Mouse (Mus musculus): ENCODE data around the gene Rras. TPM values are rescaled to one million over a fixed set of nuclear protein-coding genes. Genes with fewer than 3 reads are reported as not detected.

The Rras gene
- total RNA-seq, 2 experiments from 2014 or later: 11.8 to 12.2 TPM

DNA sequence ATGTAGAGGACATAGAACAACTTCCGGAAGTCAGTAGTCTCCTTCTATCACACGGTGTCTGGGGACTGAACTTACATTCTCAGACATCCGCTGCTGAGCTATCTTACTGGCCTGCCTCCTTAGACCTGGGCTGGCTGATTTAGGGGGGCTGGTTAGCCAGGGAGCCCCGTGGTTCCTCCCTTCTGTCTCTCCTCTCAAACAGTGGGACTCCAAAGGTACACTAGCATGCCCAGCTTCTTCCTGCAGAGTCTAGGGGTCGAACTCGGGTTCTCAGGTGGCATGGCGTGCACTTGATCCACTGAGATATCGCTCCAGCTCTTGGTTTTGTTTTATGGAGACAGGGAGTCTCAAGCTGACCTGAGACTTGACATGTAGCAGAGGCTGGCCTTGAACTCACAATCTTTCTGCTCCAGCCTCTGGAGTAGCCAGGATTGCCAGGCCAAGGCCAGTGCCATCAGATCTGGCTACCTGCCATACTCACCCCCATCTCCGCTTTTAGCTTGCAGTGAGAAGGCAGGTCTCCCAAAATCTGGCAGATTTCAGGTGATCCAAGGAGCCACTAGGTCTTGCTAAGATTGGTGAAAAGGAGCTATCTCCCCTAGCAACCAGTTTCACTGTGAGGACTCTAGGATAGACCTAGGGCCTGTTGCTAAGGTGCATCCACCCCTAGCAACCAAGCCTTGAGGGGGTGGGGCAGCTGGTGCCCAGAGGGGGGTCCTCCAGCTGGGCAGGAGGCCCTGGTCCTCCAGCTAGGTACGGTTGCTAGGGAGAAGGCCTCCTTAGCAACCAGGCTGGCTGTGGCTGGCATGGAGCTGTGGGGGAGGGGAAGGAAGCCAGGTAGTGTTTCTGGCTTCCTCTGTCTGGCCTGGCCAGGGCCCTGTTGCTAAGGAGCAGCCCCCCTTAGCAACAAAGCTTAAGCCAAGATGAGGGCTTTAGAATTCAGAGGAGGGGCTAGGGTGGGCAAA, 41.1 kb downstream of the Rras start:
- intact Hi-C loops (cut with DNase I): no loop called here
- DNase-seq (ENCODE audit: extremely low spot score in 1 of 2, low spot score in 2 of 2): no peak
- Histone ChIP-seq H3K4me3 (no peak overlapping the region), H3K27ac (peak overlapping the region; percentile 76)
- no peak for TF ChIP-seq CTCF (IDR thresholded peaks at IDR 0.05)

GRCm38 (mm10) chr7:45060632-45061122, 42.9 kb downstream of the Rras start:
- TF ChIP-seq CTCF (IDR thresholded peaks at IDR 0.05): no peak
- Histone ChIP-seq H3K4me3 (no peak overlapping the region), H3K27ac (no peak overlapping the region)
- DNase-seq (ENCODE audit: extremely low spot score in 1 of 2, low spot score in 2 of 2): no peak
- intact Hi-C loops (cut with DNase I): no loop called here

GRCm38 (mm10) chr7:45061532-45062075, 43.8 kb downstream of the Rras start:
- DNase-seq (ENCODE audit: extremely low spot score in 1 of 2, low spot score in 2 of 2): no peak
- TF ChIP-seq CTCF (IDR thresholded peaks at IDR 0.05): no peak
- Histone ChIP-seq H3K27ac (peak overlapping the region; percentile 99), H3K4me3 (peak overlapping the region; percentile 55)
- intact Hi-C loops (cut with DNase I): no loop called here

DNA sequence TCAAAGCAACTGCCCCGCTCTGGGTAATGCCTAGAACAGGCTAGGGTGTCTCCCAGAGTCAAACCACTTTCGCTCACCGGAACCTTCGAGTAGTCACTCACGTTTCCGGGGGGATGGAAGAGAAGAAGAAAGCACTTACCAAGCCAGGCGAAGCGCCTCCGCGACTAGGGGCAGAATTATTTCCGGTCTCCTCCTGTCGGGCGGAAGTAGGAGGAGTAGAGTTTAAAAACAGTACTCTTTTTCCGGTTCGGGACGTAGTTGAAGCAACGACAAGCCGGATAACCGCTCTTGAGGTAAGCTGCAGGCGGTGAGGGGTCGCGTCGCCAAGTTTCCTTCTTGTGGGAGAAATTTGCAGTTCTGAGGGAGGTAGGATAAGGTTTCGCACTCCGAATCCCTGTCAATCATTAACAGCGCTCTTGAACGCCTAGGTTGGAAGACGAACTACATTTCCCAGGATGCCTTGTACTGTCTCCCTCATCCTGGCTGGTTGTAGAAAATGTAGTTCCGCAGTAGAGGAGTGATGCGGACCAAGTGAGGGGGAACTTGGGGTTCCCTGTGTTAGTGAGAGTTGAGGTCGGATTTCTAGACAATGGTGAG, 44.6 kb downstream of the Rras start, which contains the start of the genes Nosip and Prrg2:
TSS of gene Nosip (plus strand) at position 191 of the 597 bp plus-strand sequence.
TSS of gene Prrg2 (minus strand) at position 439 of the 597 bp plus-strand sequence.
- no peak; the same call in 1 of the 2 replicates for TF ChIP-seq CTCF (IDR thresholded peaks at IDR 0.05)
- Histone ChIP-seq H3K4me3 (peak within 1 kb of the TSS; percentile 55), H3K27ac (peak within 1 kb of the TSS; percentile 99)
- DNase-seq (ENCODE audit: extremely low spot score in 1 of 2, low spot score in 2 of 2): peak; percentile 91 to 94
- intact Hi-C loops (cut with DNase I): no loop called here

DNA sequence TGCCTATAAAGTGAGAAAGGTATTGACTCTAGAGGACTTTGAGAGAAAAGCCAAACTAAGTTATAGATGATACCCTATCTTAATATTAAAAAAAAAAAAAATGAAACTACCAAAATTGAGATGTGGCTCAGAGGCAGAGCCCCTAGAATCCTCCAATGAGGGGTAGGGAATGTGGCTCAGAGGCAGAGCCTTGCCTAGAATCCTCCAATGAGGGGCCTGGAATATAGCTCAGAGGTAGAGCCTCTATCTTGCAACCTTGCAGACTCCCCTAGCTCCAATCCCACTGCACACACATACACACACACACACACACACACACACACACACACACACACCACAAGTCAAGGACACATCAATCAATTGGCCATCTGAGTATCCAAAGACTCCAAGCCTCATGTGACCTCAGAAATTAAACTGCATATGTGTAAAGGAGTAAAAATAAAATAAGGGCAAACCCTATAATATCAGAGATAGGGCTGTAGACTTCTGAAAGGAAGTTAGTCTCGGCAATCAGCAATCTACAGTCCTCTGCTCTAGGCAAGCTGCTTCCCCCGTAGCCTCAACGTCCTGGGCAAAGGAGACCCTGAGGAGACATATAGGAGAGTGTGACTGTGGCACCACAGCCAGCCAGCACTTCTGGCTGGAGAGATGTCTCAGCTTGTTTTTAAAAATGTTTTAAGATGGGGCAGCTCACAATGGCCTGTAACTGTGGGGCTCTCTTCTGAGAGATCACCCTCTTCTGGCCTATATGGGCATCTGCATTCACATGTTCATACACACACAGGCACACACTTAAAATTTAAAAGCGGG, 49.6 kb downstream of the Rras start:
- no peak for TF ChIP-seq CTCF (IDR thresholded peaks at IDR 0.05)
- no peak overlapping the region for H3K27ac ChIP-seq
- no peak overlapping the region for H3K4me3 ChIP-seq
- intact Hi-C loops (cut with DNase I): loop anchor here (5.0 kb wide), 1 partner anchor 85 kb away; no protein-coding TSS in a partner anchor
- no peak for DNase-seq (ENCODE audit: extremely low spot score in 1 of 2, low spot score in 2 of 2)

DNA sequence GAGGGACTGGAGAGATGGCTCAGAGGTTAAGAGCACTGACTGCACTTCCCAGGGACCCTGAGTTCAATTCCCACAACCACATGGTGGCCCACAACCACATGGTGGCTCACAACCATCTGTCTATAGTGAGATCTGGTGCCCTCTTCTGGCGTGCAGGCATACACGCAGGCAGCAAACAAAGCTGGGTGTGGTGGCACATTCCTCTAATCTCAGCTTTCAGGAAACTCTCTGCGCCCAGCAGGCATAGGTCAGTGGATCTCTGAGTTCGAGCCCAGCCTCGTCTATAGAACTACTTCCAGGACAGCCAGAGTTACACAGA, 50.2 kb downstream of the Rras start:
- DNase-seq (ENCODE audit: extremely low spot score in 1 of 2, low spot score in 2 of 2): no peak
- intact Hi-C loops (cut with DNase I): loop anchor here (5.0 kb wide), 1 partner anchor 86 kb away; no protein-coding TSS in a partner anchor
- H3K27ac ChIP-seq: no peak overlapping the region
- H3K4me3 ChIP-seq: no peak overlapping the region
- TF ChIP-seq CTCF (IDR thresholded peaks at IDR 0.05): peak; percentile 64

DNA sequence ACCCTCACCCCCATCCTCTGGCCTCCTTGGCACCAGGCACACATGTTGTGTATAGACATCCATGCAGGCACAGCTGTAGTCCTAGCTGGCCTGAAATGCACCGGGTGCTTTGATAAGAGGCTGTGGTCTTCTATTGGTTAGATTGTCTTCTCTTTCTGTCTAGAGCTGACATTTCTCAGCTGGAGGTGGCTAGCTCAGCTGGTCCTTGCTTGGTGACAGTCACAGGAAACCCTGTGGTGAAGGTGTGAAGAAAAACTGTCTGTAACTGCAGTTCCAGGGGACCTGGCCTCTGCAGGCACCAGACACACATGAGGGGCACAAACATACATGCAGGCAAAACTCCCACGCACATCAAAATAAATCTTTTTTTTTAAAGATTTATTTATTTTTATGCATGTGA, 51.9 kb downstream of the Rras start:
- Histone ChIP-seq H3K4me3 (no peak overlapping the region), H3K27ac (no peak overlapping the region)
- intact Hi-C loops (cut with DNase I): loop anchor here (5.0 kb wide), 1 partner anchor 87 kb away; no protein-coding TSS in a partner anchor
- DNase-seq (ENCODE audit: extremely low spot score in 1 of 2, low spot score in 2 of 2): no peak
- TF ChIP-seq CTCF (IDR thresholded peaks at IDR 0.05): no peak

Small RNAs within 50 kb of the gene (microRNA-seq; reads per million reads assigned to microRNA genes)
- 0.97 to 2.6 reads per million in 2 experiments for gene Mir7054

Other genes starting within 250 kb of the Rras start
- 10 to 100 TPM; 31.9 to 32.2 TPM for gene Nup62, start 201.9 kb upstream of the Rras start, total RNA-seq (2021)
- 1 to 10 TPM; 1.8 to 2.0 TPM for gene Il4i1, start 201.6 kb upstream of the Rras start, total RNA-seq (2021)
- 10 to 100 TPM; 23.1 to 23.4 TPM for gene Atf5, start 201.3 kb upstream of the Rras start, total RNA-seq (2021)
- gene Akt1s1, start 169.0 kb upstream of the Rras start, total RNA-seq (2021): 10 to 100 TPM; 69.7 to 77.0 TPM
- 10 to 100 TPM; 64.4 to 67.5 TPM for gene Tbc1d17, start 168.9 kb upstream of the Rras start, total RNA-seq (2021)
- 10 to 100 TPM; 27.4 to 31.2 TPM for gene Pnkp, start 160.8 kb upstream of the Rras start, total RNA-seq (2021)
- gene Ptov1, start 148.2 kb upstream of the Rras start, total RNA-seq (2021): 100 to 1,000 TPM; 273 to 290 TPM
- gene Med25, start 125.2 kb upstream of the Rras start, total RNA-seq (2021): 10 to 100 TPM; 96.1 to 98.5 TPM
- gene Fuz, start 121.9 kb upstream of the Rras start, total RNA-seq (2021): 10 to 100 TPM; 23.4 to 24.1 TPM
- gene Ap2a1, start 88.5 kb upstream of the Rras start, total RNA-seq (2021): 100 to 1,000 TPM; 327 to 331 TPM
- gene Tsks, start 74.8 kb upstream of the Rras start, total RNA-seq (2021): 1 to 10 TPM; 2.8 to 3.0 TPM
- gene Cpt1c, start 43.1 kb upstream of the Rras start, total RNA-seq (2021): 100 to 1,000 TPM in 1 of 2 experiments, 10 to 100 TPM in 1; 97.9 to 102 TPM
- 100 to 1,000 TPM; 143 to 150 TPM for gene Prmt1, start 31.4 kb upstream of the Rras start, total RNA-seq (2021)
- gene Irf3, start 20.3 kb upstream of the Rras start, total RNA-seq (2021): 10 to 100 TPM; 36.4 to 36.9 TPM
- 1 to 10 TPM; 3.0 to 3.8 TPM for gene Bcl2l12, start 19.2 kb upstream of the Rras start, total RNA-seq (2021)
- 100 to 1,000 TPM; 170 to 181 TPM for gene Scaf1, start 1.6 kb upstream of the Rras start, total RNA-seq (2021)
- gene Prr12, start 34.9 kb downstream of the Rras start, total RNA-seq (2021): 10 to 100 TPM; 70.0 to 73.4 TPM
- gene Nosip, start 44.5 kb downstream of the Rras start, total RNA-seq (2021): 10 to 100 TPM; 53.6 to 55.6 TPM
- 10 to 100 TPM in 1 of 2 experiments, 1 to 10 TPM in 1; 9.0 to 10.4 TPM for gene Prrg2, start 44.7 kb downstream of the Rras start, total RNA-seq (2021)
- 1 to 10 TPM; 4.9 to 5.6 TPM for gene Rcn3, start 74.3 kb downstream of the Rras start, total RNA-seq (2021)
- 10 to 100 TPM; 16.7 to 23.4 TPM for gene Fcgrt, start 85.9 kb downstream of the Rras start, total RNA-seq (2021)
- gene Rps11, start 106.5 kb downstream of the Rras start, total RNA-seq (2021): 100 to 1,000 TPM; 421 to 444 TPM
- 100 to 1,000 TPM; 695 to 716 TPM for gene Rpl13a, start 110.8 kb downstream of the Rras start, total RNA-seq (2021)
- not detected for gene Gm45713, start 118.3 kb downstream of the Rras start, total RNA-seq (2021)
- 1 to 10 TPM; 6.7 to 8.8 TPM for gene Flt3l, start 118.5 kb downstream of the Rras start, total RNA-seq (2021)
- gene Pih1d1, start 136.3 kb downstream of the Rras start, total RNA-seq (2021): 10 to 100 TPM; 47.6 to 48.4 TPM
- gene Aldh16a1, start 136.6 kb downstream of the Rras start, total RNA-seq (2021): 10 to 100 TPM; 15.9 to 23.1 TPM
- 1,000 to 10,000 TPM; 1,255 to 1,327 TPM for gene Slc17a7, start 146.0 kb downstream of the Rras start, total RNA-seq (2021)
- gene Gfy, start 161.6 kb downstream of the Rras start, total RNA-seq (2021): under 1 TPM in 1 of 2 experiments, not detected in 1; 0.29 TPM
- gene Pth2, start 163.0 kb downstream of the Rras start, total RNA-seq (2021): not detected
- gene Ccdc155, start 186.9 kb downstream of the Rras start, total RNA-seq (2021): 1 to 10 TPM; 6.7 to 7.5 TPM
- 10 to 100 TPM; 32.4 to 33.5 TPM for gene Dkkl1, start 194.2 kb downstream of the Rras start, total RNA-seq (2021)
- gene Tead2, start 197.8 kb downstream of the Rras start, total RNA-seq (2021): 1 to 10 TPM; 3.9 to 4.1 TPM
- gene Cd37, start 221.2 kb downstream of the Rras start, total RNA-seq (2021): 1 to 10 TPM; 4.2 to 5.4 TPM
- gene Slc6a16, start 223.1 kb downstream of the Rras start, total RNA-seq (2021): 1 to 10 TPM; 1.9 to 2.4 TPM

Data from left cerebral cortex, adult 2 months (tissue).